Mouse (Mus musculus) monocyte, adult 59 days (primary cell): ENCODE data around the gene Vwa1. TPM values are rescaled to one million over a fixed set of nuclear protein-coding genes. Genes with fewer than 3 reads are reported as not detected.

ENCODE experiments used
- total RNA-seq, 2 experiments: library from RNA; stranded (reverse); gene quantifications; one replicate each; pipeline ENCODE4 v1.2.4; 2023

Gene Vwa1
- under 1 TPM in 1 of 2 experiments, not detected in 1; 0.21 TPM for total RNA-seq

DNA sequence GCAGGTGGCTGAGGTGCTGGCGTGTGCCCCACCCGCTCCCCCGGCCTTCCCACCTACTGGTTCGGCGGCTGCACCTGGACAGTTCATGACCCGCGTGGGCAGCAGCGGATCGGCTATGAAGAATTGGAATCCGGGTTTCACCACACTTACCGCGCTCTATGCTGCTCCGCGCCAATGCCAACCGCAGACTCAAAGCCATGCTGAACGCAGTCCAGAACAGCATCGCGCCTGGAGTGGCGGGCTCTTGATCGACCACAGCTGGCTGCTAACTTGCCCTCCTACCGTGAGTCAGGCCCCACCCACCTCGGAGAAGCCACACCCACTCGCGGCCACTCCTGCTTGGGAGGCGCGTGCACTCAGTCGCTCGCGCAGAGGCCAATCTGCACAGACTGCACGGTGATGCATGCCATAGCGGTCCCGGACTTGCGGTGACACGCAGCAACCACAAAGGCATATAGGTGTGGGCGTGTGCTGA is at the start of gene Vwa1:
Gene Vwa1, minus strand, starts transcription at position 419 of the 475 bp plus-strand sequence.

DNA sequence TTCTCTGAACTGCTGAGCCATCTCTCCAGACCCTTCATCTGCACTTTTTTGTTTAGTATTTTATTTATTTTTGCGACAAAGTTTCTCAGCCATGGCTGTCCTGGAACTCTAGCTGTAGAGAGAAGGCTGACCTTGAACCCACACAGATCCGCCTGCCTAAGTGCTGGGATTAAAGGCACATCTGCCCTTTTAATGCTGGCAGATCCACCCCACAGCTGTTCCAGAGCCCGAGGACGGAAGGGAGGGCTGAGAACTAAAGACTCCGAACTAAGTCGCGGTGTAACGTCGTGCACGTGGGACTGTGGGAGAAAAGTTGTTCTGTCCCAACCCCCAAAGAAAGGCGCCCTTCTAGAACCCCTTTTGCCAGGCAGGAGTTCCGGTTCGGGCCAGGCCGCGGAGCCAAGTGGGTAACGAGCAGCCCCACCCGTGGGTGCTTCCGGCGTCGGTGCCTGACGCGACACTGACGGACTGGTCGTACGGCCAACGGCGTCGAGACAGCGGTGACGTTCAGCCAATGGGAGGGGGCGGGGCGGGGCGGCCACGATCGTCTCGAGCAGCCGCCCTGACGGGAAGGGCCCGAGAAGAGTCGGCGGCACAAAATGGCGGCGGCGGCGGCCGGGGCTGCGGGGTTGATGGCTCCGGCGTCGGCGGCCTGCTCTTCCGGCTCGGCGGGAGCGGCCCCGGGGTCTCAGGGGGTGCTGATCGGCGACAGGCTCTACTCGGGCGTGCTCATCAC is 37.6 kb upstream of the Vwa1 start, which contains the start of gene Ccnl2:
Gene Ccnl2, plus strand, starts transcription at position 561 of the 736 bp plus-strand sequence.

GRCm38 (mm10) chr4:155802741-155803339 is 28.3 kb upstream of the Vwa1 start, which contains the start of gene Mrpl20:
TSS of gene Mrpl20 (plus strand) at chr4:155802878.

DNA sequence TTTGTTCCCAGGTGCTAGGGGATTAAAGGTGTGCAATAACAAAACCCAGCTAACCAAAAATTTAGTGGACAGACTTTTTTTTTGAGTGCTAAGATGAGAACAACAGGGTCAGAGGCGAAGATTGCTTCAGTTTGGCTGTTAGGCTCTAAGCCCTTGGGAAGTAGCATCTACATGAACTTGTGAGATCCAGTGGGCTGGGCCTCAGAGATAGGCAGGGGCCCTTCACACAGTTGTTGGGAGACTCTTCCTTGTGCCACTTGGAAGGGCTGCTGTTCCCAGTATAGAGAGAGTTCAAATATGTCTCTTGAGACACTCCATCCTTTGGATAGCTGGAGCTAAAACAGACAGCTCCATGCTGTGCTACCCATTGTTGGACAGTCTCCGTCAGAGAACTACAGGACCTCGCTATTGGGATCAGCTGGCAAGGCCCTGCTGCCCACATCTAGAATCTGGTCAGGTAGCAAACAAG is 15.6 kb upstream of the Vwa1 start, which contains the start of gene Ankrd65:
Gene Ankrd65, plus strand, starts transcription at position 419 of the 469 bp plus-strand sequence.

DNA sequence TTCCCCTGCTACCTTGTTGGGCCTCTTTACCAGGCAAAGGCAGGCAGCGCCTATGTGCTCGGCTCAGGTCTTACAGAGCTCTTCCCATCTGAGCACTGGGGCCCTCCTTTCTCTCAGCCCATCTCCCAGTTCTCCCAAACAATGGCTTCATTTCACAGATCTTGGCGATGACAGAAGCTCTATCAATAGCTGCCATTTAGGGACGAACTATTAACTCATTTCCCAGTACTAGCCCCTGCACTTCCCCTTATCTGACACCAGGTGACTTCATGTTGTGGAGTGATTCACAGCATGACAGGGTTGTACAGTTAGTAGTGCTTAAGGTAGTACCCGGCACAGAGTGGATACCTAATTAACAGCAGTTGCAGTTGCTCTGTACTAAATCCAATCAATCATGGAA is 11.3 kb upstream of the Vwa1 start, which contains the start of gene Tmem88b:
Gene Tmem88b, minus strand, starts transcription at position 56 of the 400 bp plus-strand sequence.

DNA sequence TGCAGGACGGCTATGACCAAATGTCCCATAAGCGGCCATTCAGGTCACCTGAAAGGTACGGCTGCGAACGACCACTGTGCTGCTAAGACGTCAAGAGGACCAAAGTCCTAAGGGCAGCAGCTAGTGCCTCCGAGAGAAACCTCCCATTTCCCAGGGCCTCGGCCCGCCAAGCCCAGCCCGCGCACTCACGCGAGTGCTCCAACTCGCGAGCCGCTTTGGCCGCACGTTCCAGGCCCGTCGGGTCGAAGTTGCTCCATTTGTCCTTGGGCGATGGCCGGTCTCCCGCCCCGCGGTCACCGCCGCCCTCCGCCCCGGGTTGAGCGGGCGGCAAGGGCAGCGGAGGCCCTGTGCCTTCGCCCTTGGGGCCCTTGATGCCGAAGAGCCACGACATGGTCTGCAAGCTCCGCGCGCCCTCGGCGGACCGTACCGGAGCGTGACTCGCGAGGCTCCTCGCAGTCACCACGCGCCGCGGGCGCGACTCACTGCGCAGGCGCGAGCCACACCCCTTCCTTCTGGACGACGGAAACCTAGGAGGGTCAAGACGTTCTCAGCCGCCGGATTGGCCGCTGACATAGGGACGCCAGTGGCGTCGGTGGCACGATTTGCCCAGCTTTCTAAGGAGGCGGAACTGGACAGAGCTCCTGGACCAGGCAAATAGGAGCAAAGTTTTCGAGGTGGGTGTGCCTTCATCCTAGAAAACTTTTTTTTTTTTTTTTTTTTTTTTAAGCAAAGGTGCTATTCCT is 13.7 kb downstream of the Vwa1 start, which contains the start of gene Atad3a:
Gene Atad3a, minus strand, starts transcription at position 481 of the 743 bp plus-strand sequence.

DNA sequence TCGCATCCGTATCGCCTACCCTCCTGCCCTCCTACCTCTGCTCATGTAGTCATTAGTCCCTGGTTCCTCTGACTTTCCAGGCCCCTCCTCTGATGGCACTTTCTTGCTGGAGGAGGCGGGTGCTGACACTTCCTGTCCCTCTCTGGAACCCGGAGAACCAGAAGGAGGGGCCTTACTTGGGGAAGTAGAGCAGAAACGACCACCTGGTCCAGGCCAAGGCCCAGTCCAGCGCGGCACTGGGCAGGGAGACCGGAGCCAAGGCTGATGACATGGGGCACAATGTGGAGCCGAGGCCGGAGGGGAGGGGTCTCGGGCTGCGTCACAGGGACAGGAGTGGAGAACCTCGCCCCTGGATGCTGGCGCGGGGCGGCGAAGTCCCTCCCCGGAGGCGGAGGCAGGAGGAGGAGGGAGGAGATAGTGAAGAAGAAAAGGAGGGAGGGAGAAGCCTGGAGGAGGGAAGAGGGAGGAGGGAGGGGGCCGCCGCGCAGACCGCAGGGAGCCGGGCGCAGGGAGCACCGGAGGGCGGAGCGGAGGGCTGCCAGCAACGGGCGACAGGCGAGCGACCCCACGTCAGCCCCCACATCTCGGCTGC is 40.1 kb downstream of the Vwa1 start, which contains the start of gene Tmem240:
Gene Tmem240, plus strand, starts transcription at position 451 of the 592 bp plus-strand sequence.

Other genes with a start within 250 kb of the Vwa1 start
- 100 to 1,000 TPM; 507 to 539 TPM for gene Nadk, start 212.3 kb downstream of the Vwa1 start, total RNA-seq
- gene Slc35e2, start 173.3 kb downstream of the Vwa1 start, total RNA-seq = 10 to 100 TPM; 14.0 to 16.4 TPM
- 100 to 1,000 TPM in 1 of 2 experiments, 10 to 100 TPM in 1; 95.9 to 117 TPM for gene Cdk11b, start 149.8 kb downstream of the Vwa1 start, total RNA-seq
- gene Gm10563, start 129.3 kb downstream of the Vwa1 start, total RNA-seq = not detected
- under 1 TPM in 1 of 2 experiments, not detected in 1; 0.36 TPM for gene Mmp23, start 121.3 kb downstream of the Vwa1 start, total RNA-seq
- gene Mib2, start 105.5 kb downstream of the Vwa1 start, total RNA-seq = 10 to 100 TPM; 39.5 to 42.6 TPM
- gene Fndc10, start 80.4 kb downstream of the Vwa1 start, total RNA-seq = 1 to 10 TPM; 2.2 to 2.7 TPM
- gene Ssu72, start 69.9 kb downstream of the Vwa1 start, total RNA-seq = 10 to 100 TPM; 73.7 to 74.0 TPM
- gene Tmem240, start 39.9 kb downstream of the Vwa1 start, total RNA-seq = 1 to 10 TPM in 1 of 2 experiments, under 1 TPM in 1; 0.88 to 1.4 TPM
- gene Atad3a, start 13.6 kb downstream of the Vwa1 start, total RNA-seq = 10 to 100 TPM; 24.2 to 24.6 TPM
- gene Tmem88b, start 11.2 kb upstream of the Vwa1 start, total RNA-seq = not detected
- not detected for gene Ankrd65, start 15.7 kb upstream of the Vwa1 start, total RNA-seq
- gene Mrpl20, start 28.2 kb upstream of the Vwa1 start, total RNA-seq = 10 to 100 TPM; 51.0 to 54.8 TPM
- gene Ccnl2, start 37.8 kb upstream of the Vwa1 start, total RNA-seq = 100 to 1,000 TPM; 158 to 164 TPM
- gene Aurkaip1, start 56.6 kb upstream of the Vwa1 start, total RNA-seq = 10 to 100 TPM; 58.6 to 66.6 TPM
- 1 to 10 TPM in 1 of 2 experiments, under 1 TPM in 1; 0.50 to 1.3 TPM for gene Mxra8, start 65.0 kb upstream of the Vwa1 start, total RNA-seq
- 10 to 100 TPM; 41.4 to 45.3 TPM for gene Dvl1, start 72.7 kb upstream of the Vwa1 start, total RNA-seq
- gene Tas1r3, start 88.7 kb upstream of the Vwa1 start, total RNA-seq = under 1 TPM; 0.58 to 0.84 TPM
- gene Cptp, start 94.7 kb upstream of the Vwa1 start, total RNA-seq = 10 to 100 TPM in 1 of 2 experiments, 1 to 10 TPM in 1; 7.6 to 15.4 TPM
- gene Ints11, start 94.8 kb upstream of the Vwa1 start, total RNA-seq = 10 to 100 TPM; 32.4 to 38.0 TPM
- 10 to 100 TPM; 23.1 to 25.2 TPM for gene Pusl1, start 117.1 kb upstream of the Vwa1 start, total RNA-seq
- 10 to 100 TPM; 57.8 to 64.3 TPM for gene Acap3, start 117.1 kb upstream of the Vwa1 start, total RNA-seq
- 100 to 1,000 TPM; 105 to 114 TPM for gene Ube2j2, start 169.1 kb upstream of the Vwa1 start, total RNA-seq
- 1 to 10 TPM; 2.9 to 9.5 TPM for gene C1qtnf12, start 187.6 kb upstream of the Vwa1 start, total RNA-seq
- gene B3galt6, start 218.0 kb upstream of the Vwa1 start, total RNA-seq = 1 to 10 TPM; 1.7 to 2.4 TPM
- 100 to 1,000 TPM; 142 to 157 TPM for gene Sdf4, start 218.2 kb upstream of the Vwa1 start, total RNA-seq
- 1 to 10 TPM; 1.5 to 2.2 TPM for gene Tnfrsf4, start 239.1 kb upstream of the Vwa1 start, total RNA-seq